In the genomic region with DNA sequence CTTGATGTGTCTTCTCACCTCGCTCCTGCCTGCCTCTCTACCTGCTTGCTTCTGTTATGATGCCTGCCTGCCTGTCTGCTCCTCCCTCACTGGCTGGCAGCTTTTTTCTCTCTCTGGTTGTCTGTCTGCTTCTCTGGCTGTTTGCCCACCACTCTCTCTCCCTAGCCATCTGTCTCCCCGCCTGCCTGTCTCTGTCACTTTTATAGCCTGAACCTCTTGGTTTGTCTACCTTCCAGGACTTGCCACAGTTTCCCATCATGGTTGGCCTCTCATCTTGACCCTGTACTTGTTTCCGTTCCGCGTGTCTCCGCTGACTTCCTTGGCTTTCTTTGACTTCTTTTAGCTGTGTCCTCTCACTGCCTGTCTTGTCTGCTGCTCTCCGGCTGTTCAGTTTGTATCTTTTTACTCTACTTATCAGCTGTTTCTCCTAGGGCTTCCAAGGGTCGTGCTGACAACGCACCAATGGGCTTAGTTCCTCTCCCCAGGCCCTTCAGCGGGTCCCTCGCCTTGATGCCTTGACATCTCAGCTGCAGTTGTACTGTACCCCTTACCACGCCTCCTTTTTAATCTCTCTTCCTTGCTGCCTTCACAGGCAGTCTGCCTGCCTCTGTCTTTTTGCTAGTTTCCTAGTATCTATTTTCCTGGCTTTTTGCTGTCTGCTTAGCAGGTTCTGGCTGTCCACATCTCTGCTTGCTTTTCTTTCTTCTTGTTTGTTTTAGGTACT, we compare ENCODE assay signal across 9 mouse cellular contexts. TPM values are rescaled to one million over a fixed set of nuclear protein-coding genes. Genes with fewer than 3 reads are reported as not detected.
DNase-seq lines count a peak whose midpoint lies in the region; ATAC-seq and TF ChIP-seq lines count a peak whose summit lies in the region.
"Had no signal": no experiment of that assay in that cellular context is flagged by ENCODE, and none has a peak within 500 bp of the region (broad histone marks: within the 10 kb centered on the region; RNA-seq: fewer than 3 reads in every experiment).

No protein-coding gene starts in this region.

- H3K4me3 ChIP-seq in kidney, adult 2 months (ENCODE audit: insufficient read depth, low read depth, low read length): no peak overlapping the region
- H3K4me3 ChIP-seq in forebrain, embryonic 14.5 days (ENCODE audit: low read depth, low read length): 0 out of 2 replicates have a peak overlapping the region, but pooled peaks have one; percentile 4
- no peak overlapping the region for H3K4me3 ChIP-seq in liver, embryonic 15.5 days (replicated peaks)

- H3K4me1 ChIP-seq in kidney, adult 2 months (ENCODE audit: control insufficient read depth, insufficient read depth, low read length): peaks cover 3% of the 10 kb centered on the region; the same call in 1 of the 2 replicates
- peaks cover 23% of the 10 kb centered on the region for H3K4me1 ChIP-seq in forebrain, embryonic 14.5 days (ENCODE audit: control insufficient read depth, insufficient read depth, low read length)
- peaks cover 78% of the 10 kb centered on the region for H3K4me1 ChIP-seq in liver, embryonic 15.5 days (replicated peaks)

- whole genome bisulfite sequencing in kidney, adult 2 months: 42% methylated on average over 12 of the region's 12 CpGs
- 36% methylated on average over 12 of the region's 12 CpGs for WGBS in forebrain, embryonic 14.5 days
- WGBS in liver, embryonic 15.5 days (ENCODE audit: insufficient replicate concordance): 34% methylated on average over 12 of the region's 12 CpGs

- no peak for TF ChIP-seq CTCF in kidney, adult 2 months (conservative IDR thresholded peaks at IDR 0.05; ENCODE audit: insufficient read depth, insufficient read length, low read depth, low read length)

- TF ChIP-seq POLR2A in kidney, adult 2 months (IDR thresholded peaks at IDR 0.05; ENCODE audit: low read depth, low read length): no peak

- no peaks in the 10 kb centered on the region for H3K27me3 ChIP-seq in kidney, adult 2 months (replicated peaks; ENCODE audit: control insufficient read depth, insufficient read depth, low read length)
- no peaks in the 10 kb centered on the region for H3K27me3 ChIP-seq in forebrain, embryonic 14.5 days (replicated peaks; ENCODE audit: control insufficient read depth, insufficient read depth, low read length)
- H3K27me3 ChIP-seq in liver, embryonic 15.5 days: peaks cover 45% of the 10 kb centered on the region
- H3K27me3 ChIP-seq: Patski had no signal

- H3K27ac ChIP-seq in kidney, adult 2 months (ENCODE audit: insufficient read depth, low read depth, low read length): no peak overlapping the region
- peak overlapping the region; percentile 88 for H3K27ac ChIP-seq in forebrain, embryonic 14.5 days (ENCODE audit: low read depth, low read length)
- peak overlapping the region; percentile 95 for H3K27ac ChIP-seq in liver, embryonic 15.5 days (replicated peaks)

- H3K36me3 ChIP-seq in kidney, adult 2 months (ENCODE audit: control insufficient read depth, insufficient read depth, low read length): no peaks in the 10 kb centered on the region
- peaks cover 8% of the 10 kb centered on the region; the same call in 1 of the 2 replicates for H3K36me3 ChIP-seq in forebrain, embryonic 14.5 days (ENCODE audit: control insufficient read depth, insufficient read depth, low read length)
- 0 out of 2 replicates have a peak, but pooled peaks cover 6% of the 10 kb centered on the region for H3K36me3 ChIP-seq in liver, embryonic 15.5 days (replicated peaks)

- H3K9ac ChIP-seq in forebrain, embryonic 14.5 days (ENCODE audit: low read length): no peak overlapping the region; the same call in 1 of the 2 replicates
- peak overlapping the region; percentile 16; the same call in 1 of the 2 replicates for H3K9ac ChIP-seq in liver, embryonic 15.5 days

- H3K4me2 ChIP-seq in forebrain, embryonic 14.5 days (ENCODE audit: low read length): peak overlapping the region; percentile 28
- peak overlapping the region; percentile 86 for H3K4me2 ChIP-seq in liver, embryonic 15.5 days

- H3K9me3 ChIP-seq in forebrain, embryonic 14.5 days (replicated peaks; ENCODE audit: control insufficient read depth, low read length): no peaks in the 10 kb centered on the region
- H3K9me3 ChIP-seq in liver, embryonic 15.5 days (replicated peaks): no peaks in the 10 kb centered on the region

- peak; percentile 76; the same call in 1 of the 2 replicates for ATAC-seq in cerebellum, adult (ENCODE audit: insufficient number of reproducible peaks, low FRiP score, low TSS enrichment)
- ATAC-seq in forebrain, embryonic 14.5 days: peak; percentile 49
- no peak for ATAC-seq in liver, embryonic 15.5 days (ENCODE audit: insufficient read depth)
- ATAC-seq: Patski had no signal

- peak; percentile 58 for DNase-seq in kidney, adult 2 months
- DNase-seq in kidney, adult 11 months: no peak
- DNase-seq in forebrain, embryonic 14.5 days (ENCODE audit: low spot score): peak; percentile 87
- peak; percentile 44 to 50 for DNase-seq in kidney, postnatal 36 days
- peak; percentile 51 for DNase-seq in yolk sac, embryonic 10.5 days (ENCODE audit: low spot score)
- no peak for DNase-seq in spleen, postnatal 14 days (ENCODE audit: low spot score in 2 of 2)

RNA-seq across cellular contexts. Expression of gene Chd3, which starts 3.0 kb away (rescaled TPM):
- polyA plus RNA-seq in kidney, adult 2 months (2012; rRNA removed): 168 and 175 TPM in 2 replicates
- polyA plus RNA-seq in forebrain, embryonic 14.5 days (2014; fragmentation: Nextera tagmentation; extraction: Ambion mirVana): 70.3 and 77.3 TPM in 2 replicates
- polyA plus RNA-seq in liver, embryonic 15.5 days (2015; fragmentation: Nextera tagmentation; extraction: Ambion mirVana): 3.4 and 5.8 TPM in 2 replicates

RNA-seq across cellular contexts. Expression of gene Naa38, which starts 23.1 kb away (rescaled TPM):
- 251 and 317 TPM in 2 replicates for polyA plus RNA-seq in kidney, adult 2 months (2012; rRNA removed)
- 106 and 142 TPM in 2 replicates for polyA plus RNA-seq in forebrain, embryonic 14.5 days (2014; fragmentation: Nextera tagmentation; extraction: Ambion mirVana)
- polyA plus RNA-seq in liver, embryonic 15.5 days (2015; fragmentation: Nextera tagmentation; extraction: Ambion mirVana): 77.2 and 88.0 TPM in 2 replicates

RNA-seq across cellular contexts. Expression of gene Cyb5d1, which starts 23.2 kb away (rescaled TPM):
- polyA plus RNA-seq in kidney, adult 2 months (2012; rRNA removed): 26.6 and 27.9 TPM in 2 replicates
- polyA plus RNA-seq in forebrain, embryonic 14.5 days (2014; fragmentation: Nextera tagmentation; extraction: Ambion mirVana): 31.1 and 36.4 TPM in 2 replicates
- 9.6 and 11.0 TPM in 2 replicates for polyA plus RNA-seq in liver, embryonic 15.5 days (2015; fragmentation: Nextera tagmentation; extraction: Ambion mirVana)

RNA-seq across cellular contexts. Expression of gene Tmem88, which starts 25.8 kb away (rescaled TPM):
- 25.4 and 25.8 TPM in 2 replicates for polyA plus RNA-seq in kidney, adult 2 months (2012; rRNA removed)
- 4.7 and 5.7 TPM in 2 replicates for polyA plus RNA-seq in forebrain, embryonic 14.5 days (2014; fragmentation: Nextera tagmentation; extraction: Ambion mirVana)
- 6.6 and 7.1 TPM in 2 replicates for polyA plus RNA-seq in liver, embryonic 15.5 days (2015; fragmentation: Nextera tagmentation; extraction: Ambion mirVana)

RNA-seq across cellular contexts. Expression of gene Rnf227, which starts 32.0 kb away (rescaled TPM):
- polyA plus RNA-seq in kidney, adult 2 months (2012; rRNA removed): 1.5 and 2.1 TPM in 2 replicates
- polyA plus RNA-seq in forebrain, embryonic 14.5 days (2014; fragmentation: Nextera tagmentation; extraction: Ambion mirVana): 126 and 146 TPM in 2 replicates
- 0.97 and 1.3 TPM in 2 replicates for polyA plus RNA-seq in liver, embryonic 15.5 days (2015; fragmentation: Nextera tagmentation; extraction: Ambion mirVana)

Comparison
In these comparisons a context has a peak if more than half of its experiments do, and no peak if none do; other contexts are left out.
1. DNase-seq: peak in kidney, adult 2 months (single experiment), forebrain, embryonic 14.5 days (single experiment), kidney, postnatal 36 days (2 of 2) and yolk sac, embryonic 10.5 days (single experiment); none in kidney, adult 11 months (single experiment) and spleen, postnatal 14 days (0 of 2).
2. RNA of gene Chd3, which starts 3.0 kb away (polyA plus RNA-seq): 168 to 175 TPM in kidney, adult 2 months and 70.3 to 77.3 TPM in forebrain, embryonic 14.5 days; 3.4 to 5.8 TPM in liver, embryonic 15.5 days; every median in the first group is over 10 times any median in the second.